Mouse (Mus musculus) heart, postnatal 14 days (tissue): ENCODE results near the gene Zfp710. TPM values are rescaled to one million over a fixed set of nuclear protein-coding genes. Genes with fewer than 3 reads are reported as not detected.
"Not testable (repeated sequence)": the region's sequence is repeated elsewhere in the genome, so short reads cannot be mapped to it uniquely, and the experiment has no call there.

ENCODE experiments used
- DNase-seq, 2 experiments: peaks; one replicate each; pipeline ENCODE4 v3.0.0; 2021 to 2022
- intact Hi-C: fragments of 180-260 bp; cut with DNase I; formaldehyde crosslinking; loops from one replicate; pipeline ENCODE4 v1.15.1; 2025
- long read RNA-seq, 2 experiments: library from polyadenylated mRNA; stranded (forward); transcript quantifications; one replicate each; pipeline ENCODE4 v2.0.0; 2021
- total RNA-seq, 2 experiments: library from RNA; stranded (reverse); gene quantifications; 2 replicates each; pipeline ENCODE4 v1.2.3; 2021

Zfp710 gene
- total RNA-seq, result 10 to 100 TPM; 21.6 to 27.4 TPM
- long read RNA-seq, experiment 1, transcript Zfp710-204 (4 exons, 2,194 nt), result major isoform, 7 of 18 reads
- long read RNA-seq, experiment 1, partial matches to known transcripts, result 1 of 18 reads
- long read RNA-seq, experiment 1, other reads (novel, unspliced or antisense), result 10 of 18 reads
- long read RNA-seq, experiment 2, partial matches to known transcripts, result 2 of 16 reads
- long read RNA-seq, experiment 2, other reads (novel, unspliced or antisense), result 13 of 16 reads

DNA sequence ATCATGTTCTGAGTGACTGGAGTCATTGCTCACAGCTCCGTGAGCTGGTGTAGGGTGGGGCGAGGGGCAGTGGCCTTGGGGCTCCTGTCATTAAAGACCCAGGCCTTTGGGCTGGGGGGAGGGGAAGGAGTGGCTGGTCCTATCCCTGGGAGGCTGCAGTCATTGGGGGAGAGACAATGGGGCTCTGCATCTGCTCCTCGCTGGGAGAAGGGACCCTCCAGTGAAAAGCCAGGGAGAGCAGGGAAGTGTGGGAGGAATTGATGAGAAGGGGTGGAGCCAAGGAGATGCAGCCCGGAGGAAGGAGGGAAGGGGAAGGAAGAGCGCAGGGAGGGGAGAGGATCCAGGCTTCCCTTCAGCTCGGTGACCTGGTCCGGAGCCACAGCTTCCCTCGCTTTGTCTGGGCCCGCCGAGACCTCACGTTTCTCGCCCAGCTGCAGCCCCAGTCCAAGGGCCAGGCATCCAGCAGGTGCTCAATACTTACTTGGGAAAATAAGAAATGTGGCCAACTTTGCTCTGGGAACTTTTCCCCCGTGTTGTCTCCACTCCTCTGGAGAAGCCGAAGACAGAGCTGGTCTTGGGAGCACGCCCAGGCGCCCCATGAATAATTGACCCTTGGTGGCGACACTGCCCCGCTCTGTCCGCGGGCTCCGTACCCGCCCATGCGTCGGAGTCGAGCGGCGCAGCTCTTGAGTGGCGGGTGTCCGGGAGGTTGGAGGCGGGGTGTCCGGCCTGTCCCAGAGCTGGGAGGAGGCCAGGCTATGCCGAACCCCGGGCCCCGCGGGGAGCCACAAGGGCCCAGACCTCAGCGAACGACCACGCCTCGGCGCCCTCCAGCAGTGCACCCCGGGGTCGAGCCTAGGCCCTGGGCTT, at the start of gene Zfp710:
Zfp710 (plus strand) TSS at position 294 of the 870 bp plus-strand sequence.
- peak; percentile 91 to 92 for DNase-seq
- intact Hi-C loops, result loop anchor here (1.0 to 10.0 kb wide), 5 partner anchors 60 to 190 kb away; partner anchors contain the start of genes Ap3s2 and Arpin

DNA sequence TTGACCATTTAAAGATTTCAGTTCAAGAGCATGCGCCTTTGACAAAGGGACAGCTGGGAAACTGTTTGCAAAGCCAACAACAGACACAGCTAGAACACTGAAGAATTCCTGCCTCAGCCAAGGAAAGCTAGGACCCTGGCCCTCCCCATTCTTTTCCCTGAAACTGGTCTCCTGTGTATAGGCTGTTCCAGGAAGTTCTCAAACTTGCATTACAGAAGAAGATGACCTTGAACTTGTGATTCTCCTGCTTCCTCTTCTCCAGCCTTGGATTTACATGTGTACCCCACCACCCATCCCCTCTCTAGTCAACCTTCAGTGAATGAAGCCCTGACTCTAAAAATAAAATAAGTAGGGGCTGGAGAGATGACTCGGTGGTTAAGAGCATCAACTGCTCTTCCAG, 49.3 kb upstream of the Zfp710 start:
- no peak for DNase-seq
- intact Hi-C loops, result no loop called here

DNA sequence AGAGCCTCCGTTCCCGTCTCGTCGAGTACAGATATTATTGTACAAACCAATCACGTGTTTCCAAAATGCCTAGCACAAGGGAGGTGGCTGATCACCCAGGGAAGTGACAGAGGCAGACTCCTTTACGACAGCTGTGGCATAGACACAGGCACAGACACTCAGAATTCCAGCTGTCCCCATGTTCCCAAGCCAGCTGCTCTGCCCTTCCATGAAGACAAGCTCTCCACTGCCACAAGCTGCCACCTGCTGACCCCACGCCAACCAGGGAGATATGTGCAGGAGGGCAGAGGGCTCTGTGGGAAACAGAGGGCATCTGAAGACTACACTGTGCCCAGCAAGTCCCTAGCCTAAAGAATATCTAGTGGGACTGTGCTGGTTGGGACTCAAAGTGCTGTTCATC, 37.9 kb upstream of the Zfp710 start:
- intact Hi-C loops, result no loop called here
- DNase-seq, result no peak

DNA sequence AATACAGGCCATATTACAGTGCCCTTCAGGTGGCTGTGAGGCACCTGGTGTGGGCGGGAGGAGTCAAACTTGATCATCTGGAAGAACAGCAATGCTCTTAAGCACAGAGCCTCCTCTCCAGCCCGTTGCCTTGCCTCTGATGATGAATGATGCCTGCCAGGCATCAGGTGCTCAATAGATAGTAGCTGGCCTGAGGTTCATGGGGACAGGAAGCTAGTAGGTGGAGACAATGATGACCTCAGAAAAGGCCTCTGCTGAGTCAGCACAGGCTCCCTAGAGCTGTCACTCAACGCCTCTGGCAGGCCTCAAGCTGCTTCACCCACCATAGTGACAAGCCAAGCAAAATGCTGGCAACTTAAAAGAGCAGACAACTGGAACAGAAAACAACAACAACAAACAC, 36.9 kb upstream of the Zfp710 start:
- intact Hi-C loops, result no loop called here
- DNase-seq, result no peak

DNA sequence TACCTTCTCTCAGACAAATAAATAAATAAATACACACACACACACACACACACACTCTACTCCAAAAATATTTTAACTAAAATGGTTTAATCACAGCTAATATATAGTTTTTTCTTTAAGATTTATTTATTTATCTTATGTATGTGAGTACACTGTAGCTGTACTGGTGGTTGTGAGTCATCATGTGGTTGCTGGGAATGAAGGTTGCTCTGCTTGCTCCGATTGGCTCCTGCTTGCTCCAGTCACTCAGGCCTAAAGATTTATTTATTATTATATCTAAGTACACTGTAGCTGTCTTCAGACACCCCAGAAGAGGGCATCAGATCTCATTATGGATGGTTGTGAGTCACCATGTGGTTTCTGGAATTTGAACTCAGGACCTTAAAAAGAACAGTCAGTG, 36.1 kb upstream of the Zfp710 start:
- DNase-seq, intact Hi-C loops: not testable (repeated sequence)

DNA sequence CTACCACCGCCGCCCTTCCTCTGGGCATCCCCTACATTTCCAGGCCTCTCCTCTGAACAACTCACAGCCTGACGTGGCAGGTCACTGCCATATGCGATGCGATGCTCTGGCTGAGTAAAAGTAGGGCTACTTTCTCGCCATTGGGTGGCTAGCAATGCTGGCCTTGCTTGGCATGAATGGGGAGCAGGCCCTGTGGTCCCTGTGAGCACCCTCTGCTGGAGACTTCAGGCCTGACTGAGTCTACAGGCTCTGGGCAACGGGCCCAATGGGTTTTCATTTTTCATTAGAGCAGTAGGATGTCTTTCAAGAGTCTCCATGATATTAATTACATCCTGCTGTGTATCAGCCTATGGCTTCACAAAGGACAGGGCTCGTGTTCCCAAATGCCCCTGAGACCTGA, 30.1 kb upstream of the Zfp710 start:
- intact Hi-C loops, result loop anchor here (10.0 kb wide), 1 partner anchor 200 kb away; the partner anchor contains the start of gene Mesp1
- peak; percentile 45 to 65 for DNase-seq

DNA sequence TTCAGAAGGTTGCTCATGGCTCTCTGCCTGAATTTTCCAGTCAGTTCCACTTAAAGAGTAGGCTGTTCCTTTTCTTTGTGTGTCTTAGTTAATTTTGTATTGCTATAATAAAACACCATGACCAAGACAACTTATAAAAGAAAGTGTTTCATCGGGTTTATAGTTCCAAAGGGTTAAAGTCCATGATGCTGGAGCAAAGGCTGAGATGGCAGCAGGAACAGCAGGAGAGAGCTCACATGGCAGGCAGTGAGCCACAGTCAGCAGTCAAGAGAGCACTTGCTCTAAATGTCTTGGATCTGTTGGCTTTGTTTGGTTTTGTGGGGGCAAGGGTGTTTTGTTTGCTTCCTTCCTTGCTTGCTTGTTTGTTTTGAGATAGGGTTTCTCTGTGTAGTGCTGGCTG, 26.9 kb upstream of the Zfp710 start:
- no peak for DNase-seq
- intact Hi-C loops, result loop anchor here (10.0 kb wide), 1 partner anchor 203 kb away; the partner anchor contains the start of gene Mesp1

DNA sequence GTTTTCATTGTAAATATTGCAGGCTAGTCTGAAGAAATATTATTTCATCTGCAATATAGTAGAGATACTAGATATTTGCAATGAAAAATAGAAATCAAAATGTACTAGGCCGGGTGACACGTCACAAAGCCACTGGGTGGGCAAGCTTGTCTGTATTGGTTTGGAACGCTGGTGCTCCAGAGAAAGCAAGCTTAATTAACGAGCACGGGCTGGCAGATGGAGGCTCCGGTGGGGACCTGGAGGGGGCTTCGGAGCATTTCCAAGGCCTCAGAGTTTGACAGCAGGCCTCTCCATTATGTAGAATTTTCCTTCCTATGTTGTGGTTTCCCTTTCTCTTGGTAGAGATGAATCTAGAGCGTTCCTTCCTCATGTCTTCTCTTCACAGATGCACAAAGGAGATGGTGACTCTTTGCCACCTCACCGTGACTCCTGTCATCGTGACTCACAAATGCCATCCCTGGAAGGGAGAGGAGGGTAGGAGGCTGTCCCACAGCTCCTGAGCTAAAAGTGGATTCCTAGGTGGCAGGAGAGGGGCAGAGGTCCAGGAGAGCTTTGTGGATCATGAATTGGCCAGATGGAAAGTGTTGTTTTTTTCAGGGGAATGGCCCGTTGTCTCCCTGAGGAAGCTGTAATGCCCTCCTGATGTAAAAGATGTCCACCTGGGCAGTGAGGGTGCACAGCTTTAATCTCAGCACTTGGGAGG, 22.1 kb upstream of the Zfp710 start:
- intact Hi-C loops, result no loop called here
- DNase-seq, result no peak

DNA sequence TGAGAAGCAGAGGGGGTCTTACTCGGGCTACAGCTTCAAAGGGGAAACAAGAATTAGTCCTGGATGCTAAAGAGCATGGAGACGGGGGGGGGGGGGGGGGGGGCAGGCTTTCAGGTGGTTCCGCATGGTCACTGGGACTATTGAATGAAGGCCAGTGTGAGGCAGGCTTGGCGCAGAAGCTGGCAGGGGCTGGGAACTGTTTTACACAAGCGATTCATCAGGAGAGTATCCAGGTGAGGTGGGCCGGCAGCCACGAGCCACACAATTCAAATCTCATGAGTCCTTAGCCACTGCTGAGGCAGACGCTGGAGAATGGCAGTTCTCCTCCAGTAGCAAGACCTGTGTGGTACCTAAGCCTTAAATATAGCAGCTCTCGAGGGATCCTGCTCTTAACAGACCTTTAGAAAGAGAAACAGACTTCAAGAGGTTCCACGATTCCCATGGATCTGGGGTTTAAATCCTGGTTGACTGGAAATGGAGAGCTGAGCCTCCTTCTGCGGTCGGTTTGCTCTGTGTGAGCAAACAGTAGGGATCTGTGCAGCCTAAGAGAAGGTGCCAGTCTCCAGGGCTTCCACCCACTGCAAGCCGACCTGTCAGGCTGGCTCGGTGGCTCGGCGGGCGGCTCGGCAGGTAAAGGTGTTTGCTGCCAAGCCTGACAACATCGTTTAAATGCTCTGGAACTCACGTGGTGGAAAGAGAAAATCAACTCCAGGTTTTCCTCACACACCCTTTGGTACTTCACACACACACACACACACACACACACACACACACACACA, 19.6 kb upstream of the Zfp710 start:
- no peak for DNase-seq
- intact Hi-C loops, result no loop called here

DNA sequence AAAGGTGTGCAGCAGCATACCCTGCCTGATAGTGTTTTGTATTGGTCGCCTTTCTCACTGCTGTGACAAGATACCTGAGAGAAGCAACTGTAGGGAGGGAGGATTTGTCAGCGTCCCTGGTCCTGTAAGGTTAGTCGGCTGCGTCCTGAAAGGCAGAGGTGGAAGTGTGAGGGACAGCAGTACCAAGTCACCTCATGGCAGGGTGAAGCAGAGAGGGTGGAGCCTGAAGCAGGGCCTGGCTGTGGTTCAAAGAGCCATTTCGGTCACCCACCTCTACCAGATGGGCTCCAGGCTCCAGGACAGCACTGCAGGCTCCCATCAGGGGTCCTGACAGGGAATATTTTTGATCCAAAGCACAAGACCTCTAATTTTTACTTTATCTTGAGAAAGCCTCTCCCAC, 13.9 kb upstream of the Zfp710 start:
- intact Hi-C loops, result no loop called here
- no peak for DNase-seq

DNA sequence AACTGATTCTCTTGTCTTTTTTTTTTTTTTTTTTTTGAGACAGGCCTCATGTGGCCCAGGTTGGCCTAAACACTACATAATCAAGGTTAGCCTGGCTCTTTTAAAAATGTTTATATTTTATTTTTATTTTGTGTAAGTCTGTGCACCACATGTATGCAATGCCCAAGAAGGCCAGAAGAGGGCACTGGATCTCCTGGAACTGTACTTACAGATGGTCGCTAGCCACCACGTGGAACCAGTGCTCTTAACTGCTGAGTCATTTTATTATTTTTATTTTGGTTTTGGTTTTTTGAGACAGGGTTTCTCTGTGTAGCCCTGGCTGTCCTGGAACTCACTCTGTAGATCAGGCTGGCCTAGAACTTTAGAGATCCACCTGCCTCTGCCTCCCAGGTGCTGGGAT, 13.1 kb upstream of the Zfp710 start:
- DNase-seq, result peak; percentile 33 to 63
- intact Hi-C loops, result no loop called here

DNA sequence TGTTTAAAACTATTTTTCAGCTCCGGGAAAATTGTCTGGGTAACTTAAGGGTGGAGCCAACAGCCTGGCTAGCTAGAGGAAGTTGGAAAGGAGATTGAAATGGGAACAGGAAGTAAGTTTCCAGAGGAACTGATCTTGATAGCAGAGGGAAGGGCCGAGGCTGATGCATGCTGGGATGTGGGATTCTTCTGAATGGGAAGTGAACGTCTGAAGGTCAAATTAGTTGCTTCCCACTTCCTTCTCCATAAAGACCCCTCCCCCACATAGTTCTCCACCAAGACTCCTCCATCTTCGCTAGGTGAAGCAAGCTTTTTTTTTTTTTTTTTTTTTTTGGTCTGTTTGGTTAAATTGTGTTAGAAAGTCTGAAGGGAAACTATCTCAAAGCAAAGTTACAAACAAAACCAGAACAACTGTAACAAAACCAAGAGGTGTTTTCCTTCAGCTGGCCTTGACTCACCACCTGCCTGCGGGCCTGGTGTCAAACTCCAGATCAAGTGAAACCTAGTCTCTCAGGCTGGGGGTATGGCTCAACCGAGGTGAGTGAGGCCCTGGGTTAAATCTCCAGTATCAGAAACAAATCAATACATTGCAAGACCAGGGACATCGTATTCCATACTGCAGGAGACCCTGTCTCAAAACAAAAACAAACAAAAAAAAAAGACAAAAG, 10.6 kb upstream of the Zfp710 start:
- DNase-seq, result peak in 1 of 2 experiments; percentile 40
- intact Hi-C loops, result no loop called here

DNA sequence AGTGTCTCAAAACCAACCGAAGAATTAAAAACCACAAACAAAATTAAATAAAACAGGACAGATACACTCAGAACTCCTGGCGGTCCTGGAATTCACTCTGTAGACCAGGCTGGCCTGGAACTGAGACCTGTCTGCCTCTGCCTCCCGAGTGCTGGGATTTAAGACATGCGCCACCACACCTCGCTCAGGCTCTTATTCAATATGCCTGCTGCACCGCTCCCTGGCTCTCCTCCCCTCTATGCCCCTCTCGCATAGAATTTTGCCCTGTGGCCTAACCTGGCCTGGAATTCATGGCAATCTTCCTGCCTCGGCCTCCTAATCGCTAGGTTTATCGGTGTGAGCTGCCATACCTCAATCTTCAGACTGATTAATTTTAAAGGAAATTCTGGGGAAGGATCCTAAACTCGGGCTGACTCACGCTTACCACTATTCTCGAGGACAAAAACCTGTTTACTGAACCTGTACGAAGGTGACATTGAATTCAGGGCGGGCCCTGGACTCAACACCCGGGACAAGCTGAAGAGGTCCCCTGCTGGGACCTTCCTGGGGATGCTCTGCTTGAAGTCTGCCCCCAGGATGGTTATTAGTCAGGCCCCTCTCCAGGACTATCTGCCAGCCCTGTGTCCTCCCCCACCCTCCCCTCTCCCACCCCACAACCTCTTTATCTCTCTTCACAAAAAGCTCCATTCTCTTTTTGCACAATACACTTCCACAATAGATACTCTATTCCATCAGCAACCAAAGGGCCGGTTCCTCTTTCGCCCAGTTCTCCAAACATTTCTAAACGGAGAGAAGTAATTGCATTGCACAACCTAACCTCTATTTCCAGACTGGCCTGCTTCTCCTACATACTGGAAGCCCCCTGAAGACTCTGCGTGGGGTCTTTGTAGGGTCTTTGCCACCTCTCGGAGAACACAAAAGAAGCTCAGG, 9.5 kb upstream of the Zfp710 start:
- intact Hi-C loops, result no loop called here
- no peak for DNase-seq

DNA sequence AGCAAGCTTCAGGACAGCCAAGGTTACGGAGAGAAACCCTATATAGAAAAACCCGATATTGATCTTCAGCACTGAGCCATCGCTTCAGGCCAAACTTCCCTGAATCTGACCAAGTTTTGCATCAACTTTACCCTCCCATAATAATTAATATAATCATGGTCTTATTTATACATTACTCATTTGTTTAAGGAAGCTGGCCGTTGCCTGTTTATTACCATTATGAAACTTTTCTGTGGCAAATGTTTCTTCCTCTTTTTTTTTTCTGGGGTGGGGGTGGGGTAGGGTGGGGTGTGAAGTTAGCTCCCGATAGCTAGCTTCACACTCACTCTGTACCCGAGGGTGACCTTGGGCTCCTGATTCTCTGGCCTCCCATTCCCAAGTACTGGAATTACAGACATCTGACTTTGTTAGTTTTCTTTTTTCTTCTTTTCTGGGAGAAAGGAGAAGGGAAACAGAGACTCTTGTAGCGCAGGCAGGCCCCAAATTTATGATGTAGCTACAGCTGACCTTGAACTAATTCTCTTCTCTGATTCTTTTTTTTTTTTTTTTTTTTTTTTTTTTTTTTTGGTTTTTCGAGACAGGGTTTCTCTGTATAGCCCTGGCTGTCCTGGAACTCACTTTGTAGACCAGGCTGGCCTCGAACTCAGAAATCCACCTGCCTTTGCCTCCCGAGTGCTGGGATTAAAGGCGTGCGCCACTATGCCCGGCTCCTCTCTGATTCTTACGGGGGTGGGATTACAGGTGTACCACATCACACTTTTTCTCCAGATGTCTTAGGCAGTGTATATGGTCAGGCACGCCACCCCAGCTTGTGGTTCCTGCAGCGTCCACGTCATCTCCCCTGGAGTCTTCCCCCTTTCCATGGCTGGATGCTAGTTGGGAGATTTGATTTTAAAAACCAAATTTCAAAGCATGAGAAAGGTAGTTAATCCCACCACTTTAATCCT, 5.8 kb upstream of the Zfp710 start:
- intact Hi-C loops, result no loop called here
- DNase-seq, result no peak

DNA sequence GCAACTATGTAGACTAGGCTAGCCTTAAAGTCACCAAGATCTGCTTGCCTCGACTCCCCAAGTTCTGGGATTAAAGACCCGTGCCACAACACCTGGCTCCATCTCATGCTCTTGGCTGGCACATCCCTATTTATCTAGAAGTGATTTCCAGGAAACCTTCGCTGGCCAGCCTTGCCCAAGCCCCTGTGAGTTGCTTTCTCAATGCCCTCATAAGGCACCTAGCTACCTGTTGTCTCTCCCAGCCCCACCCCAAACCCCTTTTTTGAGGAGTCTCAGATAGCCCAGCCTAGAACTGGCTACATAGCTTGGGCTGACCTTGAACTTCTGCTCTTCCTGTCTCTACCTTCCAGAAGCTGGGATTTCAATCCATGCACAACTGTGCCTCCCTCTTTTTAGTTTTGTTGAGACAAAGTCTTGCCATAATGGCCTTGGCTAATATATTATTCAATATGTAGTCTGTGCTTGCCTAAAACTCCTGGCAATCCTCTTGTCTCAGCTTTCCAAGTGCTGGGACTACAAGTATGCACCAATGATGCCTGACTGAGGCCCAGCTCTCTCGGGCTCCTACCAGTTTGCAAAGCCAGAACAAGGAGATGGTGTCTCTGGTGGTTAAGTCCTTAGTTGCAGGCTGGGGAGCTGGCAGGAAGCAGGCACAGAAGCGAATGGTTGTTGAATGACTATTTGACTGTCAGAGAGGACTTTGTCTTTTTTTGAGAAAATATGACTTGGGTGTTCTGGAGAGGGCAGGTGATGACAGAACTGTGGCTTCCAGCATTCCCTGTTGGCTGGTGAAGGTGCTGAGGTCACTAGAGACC, 786 bp upstream of the Zfp710 start:
- peak in 1 of 2 experiments; percentile 59 for DNase-seq

DNA sequence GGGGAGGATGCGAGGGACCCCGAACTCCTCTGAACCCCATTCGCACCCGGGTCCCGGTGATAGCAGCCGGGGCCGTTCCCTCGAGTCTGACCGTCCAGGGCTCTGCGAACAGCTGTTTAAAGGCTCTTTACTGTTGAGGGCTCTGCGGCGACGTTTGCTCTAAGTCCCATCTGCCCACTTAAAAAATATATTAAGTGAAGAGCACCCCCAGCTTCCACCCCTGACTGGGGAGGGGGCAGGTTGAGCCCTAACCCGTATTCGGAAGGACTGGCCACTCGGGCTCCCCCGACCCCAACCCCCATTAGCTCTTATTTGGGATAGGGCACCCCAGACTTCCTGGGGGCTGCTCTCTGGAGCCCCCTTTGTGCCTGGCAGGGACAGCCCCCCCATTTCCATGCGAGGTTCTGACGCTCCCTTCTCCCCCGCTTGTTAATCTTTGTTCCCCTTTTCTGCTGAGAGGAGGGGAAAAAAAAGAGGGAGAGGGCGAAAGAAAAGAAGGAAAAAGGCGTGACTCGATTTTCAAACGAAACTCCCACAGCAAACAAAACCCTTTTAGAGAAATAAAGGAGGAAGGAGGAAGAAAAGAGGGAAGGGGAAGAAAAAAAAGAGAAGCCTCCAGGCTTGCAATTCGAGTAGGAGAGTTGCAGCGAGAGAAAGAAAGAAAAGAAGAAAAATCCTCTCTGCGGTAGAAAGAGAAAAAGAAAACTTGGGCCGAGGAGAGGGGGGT, 940 bp downstream of the Zfp710 start:
- no peak for DNase-seq

More for the DNA sequence above, 786 bp upstream of the Zfp710 start:
- intact Hi-C loops, result loop anchor here (5.0 to 10.0 kb wide), 4 partner anchors 87 to 191 kb away; partner anchors contain the start of genes Ap3s2 and Arpin

More for the DNA sequence above, 940 bp downstream of the Zfp710 start:
- intact Hi-C loops, result loop anchor here (1.0 to 10.0 kb wide), 3 partner anchors 31 to 189 kb away; no protein-coding TSS in a partner anchor
